Mouse (Mus musculus): ENCODE data around the gene Ndrg3.

Ndrg3 gene

GRCm38 (mm10) chr2:156898374-156898773 is 93.5 kb downstream of the Ndrg3 start:
- DNase-seq = no peak

GRCm38 (mm10) chr2:156897034-156897433 is 94.8 kb downstream of the Ndrg3 start:
- no peak for DNase-seq

GRCm38 (mm10) chr2:156896384-156896914 is 95.4 kb downstream of the Ndrg3 start:
- DNase-seq = no peak

- no peak for DNase-seq
Observed at GRCm38 (mm10) chr2:156894496-156895265, 97.2 kb downstream of the Ndrg3 start.

GRCm38 (mm10) chr2:156892821-156893220 is 99.0 kb downstream of the Ndrg3 start:
- DNase-seq = no peak

- DNase-seq = no peak
Observed at GRCm38 (mm10) chr2:156892240-156892639, 99.6 kb downstream of the Ndrg3 start.

GRCm38 (mm10) chr2:156888490-156888889 is 103.4 kb downstream of the Ndrg3 start:
- no peak for DNase-seq

GRCm38 (mm10) chr2:156887017-156887416 is 104.8 kb downstream of the Ndrg3 start, which contains the start of gene Sla2:
TSS of gene Sla2 (minus strand) at chr2:156887192.
- DNase-seq = peak; percentile 92

GRCm38 (mm10) chr2:156886084-156886631 is 105.7 kb downstream of the Ndrg3 start:
- peak; percentile 60 for DNase-seq

GRCm38 (mm10) chr2:156885666-156886065 is 106.2 kb downstream of the Ndrg3 start:
- peak; percentile 48 for DNase-seq

GRCm38 (mm10) chr2:156884396-156885211 is 107.3 kb downstream of the Ndrg3 start:
- peak; percentile 33 for DNase-seq

GRCm38 (mm10) chr2:156882431-156883001 is 109.3 kb downstream of the Ndrg3 start:
- DNase-seq = peak; percentile 92

GRCm38 (mm10) chr2:156879541-156879940 is 112.3 kb downstream of the Ndrg3 start:
- DNase-seq = no peak

- DNase-seq = peak; percentile 81
Observed at GRCm38 (mm10) chr2:156877726-156878125, 114.1 kb downstream of the Ndrg3 start.

All from thymus, postnatal 14 days (tissue).